Mouse (Mus musculus) thymus, adult 2 months (tissue): ENCODE measurements around the gene Ptpn1. TPM values are rescaled to one million over a fixed set of nuclear protein-coding genes. Genes with fewer than 3 reads are reported as not detected.

Experiments used
- DNase-seq: peaks from one replicate; pipeline ENCODE4 v3.0.0; 2021
- H3K27ac ChIP-seq: fragments of 200-500 bp; 2 replicates; pipeline ENCODE4 v1.5.1; 2012; ENCODE audit warnings: low read length, control low read depth; ENCODE audit not compliant: control insufficient read depth, insufficient read depth
- H3K27me3 ChIP-seq: fragments of 200-500 bp; 2 replicates; pipeline ENCODE4 v1.6.1; 2012; ENCODE audit warnings: mild to moderate bottlenecking, low read length, moderate library complexity, mixed read lengths; ENCODE audit not compliant: control insufficient read depth, insufficient read depth
- H3K36me3 ChIP-seq: fragments of 200-500 bp; 2 replicates; pipeline ENCODE4 v1.6.1; 2012; ENCODE audit warnings: mild to moderate bottlenecking, low read length, moderate library complexity; ENCODE audit not compliant: control insufficient read depth, insufficient read depth
- H3K4me1 ChIP-seq: fragments of 200-500 bp; replicated peaks from 2 replicates; pipeline ENCODE4 v1.6.1; 2012; ENCODE audit warnings: low read length; ENCODE audit not compliant: control insufficient read depth, insufficient read depth
- H3K4me3 ChIP-seq: fragments of 200-500 bp; 2 replicates; pipeline ENCODE4 v1.5.1; 2012; ENCODE audit warnings: mild to moderate bottlenecking, low read length, control low read depth, moderate library complexity; ENCODE audit not compliant: control insufficient read depth, insufficient read depth
- CTCF ChIP-seq: fragments of 200-500 bp; IDR thresholded peaks from 2 replicates; pipeline ENCODE4 v1.5.1; 2012; ENCODE audit warnings: mild to moderate bottlenecking, control low read depth, low read length, moderate library complexity, borderline replicate concordance; ENCODE audit not compliant: control insufficient read depth, poor library complexity, insufficient read depth; ENCODE audit errors: extremely low read depth
- POLR2A ChIP-seq: fragments of 200-500 bp; IDR thresholded peaks from 2 replicates; pipeline ENCODE4 v1.6.1; 2012; ENCODE audit warnings: mild to moderate bottlenecking, low read length, control low read depth, moderate library complexity; ENCODE audit not compliant: control insufficient read depth, poor library complexity, insufficient read depth; ENCODE audit errors: extremely low read depth
- WGBS: fragments of 180-500 bp; shearing (Covaris S2); methylation state at CpG from one replicate; pipeline ENCODE4 v1.1.7; 2018; 5-methylcytosine and 5-hydroxymethylcytosine counted together
- polyA plus RNA-seq: library from polyadenylated mRNA; depleted of rRNA; stranded (reverse); fragments of >200 nt; gene quantifications from 2 replicates; pipeline ENCODE4 v1.2.3, GENCODE M21; 2012

The Ptpn1 gene
- polyA plus RNA-seq, 1 experiment, result 97.8 TPM

GRCm38 (mm10) chr2:167951301-167952211 is 19.7 kb downstream of the Ptpn1 start:
- Histone ChIP-seq H3K4me1 (peaks cover 33% of the 10 kb centered on the region), H3K27ac (no peak overlapping the region), H3K27me3 (no peaks in the 10 kb centered on the region), H3K36me3 (no peaks in the 10 kb centered on the region), H3K4me3 (no peak overlapping the region)
- DNase-seq, result no peak
- 87% methylated on average over 13 of the region's 13 CpGs for WGBS
- TF ChIP-seq POLR2A (no peak), CTCF (no peak)

GRCm38 (mm10) chr2:167953819-167954218 is 22.0 kb downstream of the Ptpn1 start:
- DNase-seq, result no peak
- no peak for TF ChIP-seq CTCF
- no peak for TF ChIP-seq POLR2A
- Histone ChIP-seq H3K4me3 (no peak overlapping the region), H3K36me3 (no peaks in the 10 kb centered on the region), H3K27ac (no peak overlapping the region), H3K4me1 (peaks cover 21% of the 10 kb centered on the region), H3K27me3 (no peaks in the 10 kb centered on the region)
- WGBS, result 90% methylated on average over 10 of the region's 10 CpGs

GRCm38 (mm10) chr2:167954928-167955327 is 23.1 kb downstream of the Ptpn1 start:
- WGBS, result 87% methylated on average over 7 of the region's 7 CpGs
- no peak for DNase-seq
- peaks cover 18% of the 10 kb centered on the region for H3K4me1 ChIP-seq
- H3K27me3 ChIP-seq, result no peaks in the 10 kb centered on the region
- H3K27ac ChIP-seq, result no peak overlapping the region
- no peak overlapping the region for H3K4me3 ChIP-seq
- TF ChIP-seq POLR2A (no peak), CTCF (no peak)
- no peaks in the 10 kb centered on the region for H3K36me3 ChIP-seq

- Histone ChIP-seq H3K4me3 (no peak overlapping the region), H3K27me3 (no peaks in the 10 kb centered on the region), H3K4me1 (peaks cover 13% of the 10 kb centered on the region), H3K36me3 (no peaks in the 10 kb centered on the region), H3K27ac (no peak overlapping the region)
- no peak for DNase-seq
- TF ChIP-seq POLR2A, result no peak
- no peak for TF ChIP-seq CTCF
- 89% methylated on average over 1 of the region's 1 CpGs for WGBS
Measured at GRCm38 (mm10) chr2:167957539-167957938, 25.7 kb downstream of the Ptpn1 start.

GRCm38 (mm10) chr2:167958082-167958788 is 26.4 kb downstream of the Ptpn1 start:
- H3K4me1 ChIP-seq, result peaks cover 13% of the 10 kb centered on the region
- TF ChIP-seq CTCF, result no peak
- H3K27ac ChIP-seq, result no peak overlapping the region
- H3K4me3 ChIP-seq, result no peak overlapping the region
- WGBS, result 78% methylated on average over 5 of the region's 5 CpGs
- H3K27me3 ChIP-seq, result no peaks in the 10 kb centered on the region
- no peak for DNase-seq
- H3K36me3 ChIP-seq, result no peaks in the 10 kb centered on the region

GRCm38 (mm10) chr2:167958843-167959242 is 27.0 kb downstream of the Ptpn1 start:
- TF ChIP-seq POLR2A, result no peak
- TF ChIP-seq CTCF, result no peak
- H3K4me3 ChIP-seq, result no peak overlapping the region
- no peaks in the 10 kb centered on the region for H3K27me3 ChIP-seq
- H3K27ac ChIP-seq, result no peak overlapping the region
- no peak for DNase-seq
- peaks cover 13% of the 10 kb centered on the region for H3K4me1 ChIP-seq
- 34% methylated on average over 4 of the region's 4 CpGs for WGBS
- peaks cover 1% of the 10 kb centered on the region; the same call in 1 of the 2 replicates for H3K36me3 ChIP-seq
